Mouse (Mus musculus) heart, postnatal 0 days (tissue): ENCODE data around the gene Asphd2.

Source experiments
- CTCF ChIP-seq: IDR thresholded peaks from 2 replicates; pipeline ENCODE4 v1.5.1; 2016; ENCODE audit warnings: antibody characterized with exemption, control low read depth, low read depth
- EP300 ChIP-seq: IDR thresholded peaks from 2 replicates; pipeline ENCODE4 v1.6.1; 2016; ENCODE audit warnings: antibody characterized with exemption, low read depth

- no peak for TF ChIP-seq CTCF
- no peak for TF ChIP-seq EP300
Measured at GRCm38 (mm10) chr5:112382641-112383330, 11.9 kb downstream of the Asphd2 start.
